Mouse (Mus musculus) kidney, adult 8-10 months (tissue): ENCODE data around the gene Cp.
"Not testable (repeated sequence)": the region's sequence is repeated elsewhere in the genome, so short reads cannot be mapped to it uniquely, and the experiment has no call there.

Experiments
- DNase-seq, 2 experiments: peaks; one replicate each; pipeline ENCODE4 v3.0.0; 2022

Cp gene

GRCm38 (mm10) chr3:19956885-19957284, at the start of gene Cp:
Cp (plus strand) TSS chr3:19957054.
- DNase-seq: peak in 1 of 2 experiments; percentile 19

GRCm38 (mm10) chr3:19948552-19948951, 8.3 kb upstream of the Cp start:
- DNase-seq: no peak

- not testable (repeated sequence) for DNase-seq
Observed at GRCm38 (mm10) chr3:19949401-19949800, 7.5 kb upstream of the Cp start.

GRCm38 (mm10) chr3:19953425-19953824, 3.4 kb upstream of the Cp start:
- DNase-seq: no peak

GRCm38 (mm10) chr3:19953865-19954264, 3.0 kb upstream of the Cp start:
- peak; percentile 69 to 79 for DNase-seq

- DNase-seq: no peak
Observed at GRCm38 (mm10) chr3:19958031-19958430, 1.2 kb downstream of the Cp start.

- no peak for DNase-seq
Observed at GRCm38 (mm10) chr3:19958983-19959382, 2.1 kb downstream of the Cp start.

GRCm38 (mm10) chr3:19960570-19961114, 3.8 kb downstream of the Cp start:
- DNase-seq: peak in 1 of 2 experiments; percentile 7

GRCm38 (mm10) chr3:19961341-19961740, 4.5 kb downstream of the Cp start:
- no peak for DNase-seq

GRCm38 (mm10) chr3:19962769-19963513, 6.1 kb downstream of the Cp start:
- DNase-seq: peak; percentile 11 to 54

GRCm38 (mm10) chr3:19964625-19965188, 7.9 kb downstream of the Cp start:
- DNase-seq: no peak

GRCm38 (mm10) chr3:19965239-19965638, 8.4 kb downstream of the Cp start:
- DNase-seq: no peak

GRCm38 (mm10) chr3:19966072-19966471, 9.2 kb downstream of the Cp start:
- DNase-seq: no peak

- peak; percentile 69 to 87 for DNase-seq
Observed at GRCm38 (mm10) chr3:19978474-19978873, 21.6 kb downstream of the Cp start.

- no peak for DNase-seq
Observed at GRCm38 (mm10) chr3:19981156-19981555, 24.3 kb downstream of the Cp start.

GRCm38 (mm10) chr3:19982846-19983245, 26.0 kb downstream of the Cp start:
- peak; percentile 28 to 45 for DNase-seq

GRCm38 (mm10) chr3:19986123-19986522, 29.3 kb downstream of the Cp start:
- DNase-seq: no peak

- no peak for DNase-seq
Observed at GRCm38 (mm10) chr3:19990031-19990430, 33.2 kb downstream of the Cp start.

GRCm38 (mm10) chr3:19992388-19992787, 35.5 kb downstream of the Cp start:
- DNase-seq: no peak

- no peak for DNase-seq
Observed at GRCm38 (mm10) chr3:19999551-19999950, 42.7 kb downstream of the Cp start.

GRCm38 (mm10) chr3:20000806-20001205, 44.0 kb downstream of the Cp start:
- DNase-seq: no peak

GRCm38 (mm10) chr3:20002786-20003185, 45.9 kb downstream of the Cp start:
- DNase-seq: peak in 1 of 2 experiments; percentile 27

- DNase-seq: no peak
Observed at GRCm38 (mm10) chr3:20004422-20004821, 47.6 kb downstream of the Cp start.

- DNase-seq: no peak
Observed at GRCm38 (mm10) chr3:20005611-20006010, 48.8 kb downstream of the Cp start.
